Mouse (Mus musculus) spleen, adult 2 months (tissue): ENCODE data around the gene Erbb4. TPM values are rescaled to one million over a fixed set of nuclear protein-coding genes. Genes with fewer than 3 reads are reported as not detected.

ENCODE experiments used
- DNase-seq, 2 experiments: peaks; one replicate each; pipeline versions ENCODE4 v3.0.0 to v3.0.0-alpha.2; 2012 to 2021; ENCODE audit warnings: low spot score in 2 of 2, low read depth in 1 of 2
- H3K27ac ChIP-seq: fragments of 200-500 bp; 2 replicates; pipeline ENCODE4 v1.5.1; 2012; ENCODE audit warnings: low read length, inconsistent platforms; ENCODE audit not compliant: insufficient read depth
- H3K27me3 ChIP-seq: fragments of 200-500 bp; 2 replicates; pipeline ENCODE4 v1.6.1; 2012; ENCODE audit warnings: mild to moderate bottlenecking, moderate library complexity, low read length, inconsistent platforms; ENCODE audit not compliant: control insufficient read depth, insufficient read depth
- H3K36me3 ChIP-seq: fragments of 200-500 bp; 2 replicates; pipeline ENCODE4 v1.6.1; 2012; ENCODE audit warnings: mild to moderate bottlenecking, low read length, inconsistent platforms; ENCODE audit not compliant: control insufficient read depth, insufficient read depth
- H3K4me1 ChIP-seq: fragments of 200-500 bp; 2 replicates; pipeline ENCODE4 v1.6.1; 2011; ENCODE audit warnings: inconsistent platforms; ENCODE audit not compliant: control insufficient read depth, insufficient read depth, insufficient read length
- H3K4me3 ChIP-seq: fragments of 200-500 bp; 2 replicates; pipeline ENCODE4 v1.5.1; 2011; ENCODE audit warnings: mild to moderate bottlenecking, inconsistent platforms; ENCODE audit not compliant: insufficient read depth, insufficient read length; ENCODE audit errors: extremely low read depth
- CTCF ChIP-seq: fragments of 200-500 bp; IDR thresholded peaks from 2 replicates; pipeline ENCODE4 v1.5.1; 2011; ENCODE audit warnings: mild to moderate bottlenecking, inconsistent platforms; ENCODE audit not compliant: insufficient read depth, insufficient read length, insufficient replicate concordance; ENCODE audit errors: extremely low read depth
- POLR2A ChIP-seq: fragments of 200-500 bp; IDR thresholded peaks from 2 replicates; pipeline ENCODE4 v1.6.1; 2011; ENCODE audit warnings: low read depth, low read length, inconsistent platforms
- WGBS: fragments of 180-500 bp; shearing (Covaris S2); methylation state at CpG from one replicate; pipeline ENCODE4 v1.1.7; 2018; 5-methylcytosine and 5-hydroxymethylcytosine counted together
- polyA plus RNA-seq: library from polyadenylated mRNA; depleted of rRNA; stranded (reverse); fragments of >200 nt; gene quantifications from 2 replicates; pipeline ENCODE4 v1.2.3, GENCODE M21; 2012

The Erbb4 gene
- polyA plus RNA-seq, 1 experiment: not detected

DNA sequence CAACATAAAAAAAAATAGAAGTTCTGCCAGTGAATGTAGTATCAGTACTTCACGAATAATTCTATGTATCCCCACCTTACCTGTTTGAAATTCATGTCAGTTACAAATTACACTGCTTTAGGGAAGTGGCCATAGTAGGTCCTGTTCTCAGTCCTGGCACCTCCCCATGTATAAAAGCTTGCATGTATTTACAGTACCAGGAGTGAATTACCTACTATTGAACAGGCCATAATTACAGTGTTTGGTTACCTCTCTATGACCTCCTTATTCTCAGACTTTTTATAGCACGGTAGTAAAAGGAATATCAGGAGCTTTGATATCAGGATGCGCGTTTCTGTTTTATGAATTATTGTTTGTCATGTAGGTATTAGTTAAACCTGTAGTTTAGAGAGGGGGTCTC, 564.9 kb downstream of the Erbb4 start:
- DNase-seq: no peak
- no peaks in the 10 kb centered on the region for H3K36me3 ChIP-seq
- H3K27me3 ChIP-seq: no peaks in the 10 kb centered on the region
- no peak overlapping the region for H3K4me3 ChIP-seq
- WGBS: 88% methylated on average over 4 of the region's 4 CpGs
- no peak for TF ChIP-seq CTCF
- no peak for TF ChIP-seq POLR2A
- H3K27ac ChIP-seq: no peak overlapping the region
- H3K4me1 ChIP-seq: no peaks in the 10 kb centered on the region

DNA sequence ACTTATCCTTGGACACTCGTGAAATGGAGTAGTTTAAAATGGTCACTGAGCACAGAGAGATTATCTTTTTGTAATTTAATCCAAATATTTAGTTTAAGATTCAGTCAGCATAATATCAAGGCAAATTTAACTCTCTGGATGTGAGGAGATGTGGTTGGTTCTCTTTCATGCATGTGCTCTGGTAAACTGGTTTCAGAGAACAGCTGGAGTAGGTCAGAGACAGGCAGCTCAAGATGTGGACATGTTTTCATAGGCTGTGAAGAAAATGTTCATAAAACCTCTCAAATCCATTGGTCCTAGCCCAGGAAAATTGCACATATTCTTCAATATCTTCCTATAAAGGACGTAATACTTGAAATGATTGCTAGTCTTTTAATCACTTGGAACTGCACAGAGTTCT, 590.0 kb downstream of the Erbb4 start:
- H3K4me3 ChIP-seq: no peak overlapping the region
- H3K36me3 ChIP-seq: no peaks in the 10 kb centered on the region
- TF ChIP-seq POLR2A (no peak), CTCF (no peak)
- 72% methylated on average over 2 of the region's 2 CpGs for WGBS
- H3K27me3 ChIP-seq: no peaks in the 10 kb centered on the region
- H3K27ac ChIP-seq: no peak overlapping the region
- no peaks in the 10 kb centered on the region for H3K4me1 ChIP-seq
- DNase-seq: no peak

DNA sequence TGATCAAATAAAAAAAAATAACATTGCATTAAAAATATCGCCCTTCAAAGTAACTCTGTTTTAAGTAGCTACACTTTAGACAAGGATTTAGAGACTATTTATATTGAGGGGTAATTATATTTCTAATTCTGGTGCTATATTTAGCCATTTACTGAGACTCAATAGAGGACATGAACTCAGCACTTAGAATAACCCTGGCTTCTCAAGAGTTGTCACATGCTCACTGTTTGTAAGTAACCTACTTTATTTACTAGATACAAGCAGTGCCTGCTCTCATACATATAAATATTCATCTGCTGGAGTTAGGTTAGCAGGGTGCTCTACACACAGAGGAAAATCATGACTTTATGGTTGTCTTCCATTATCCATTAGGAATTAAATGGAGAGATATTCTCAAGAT, 604.0 kb downstream of the Erbb4 start:
- WGBS: 82% methylated on average over 1 of the region's 1 CpGs
- TF ChIP-seq CTCF (no peak), POLR2A (no peak)
- DNase-seq: no peak

DNA sequence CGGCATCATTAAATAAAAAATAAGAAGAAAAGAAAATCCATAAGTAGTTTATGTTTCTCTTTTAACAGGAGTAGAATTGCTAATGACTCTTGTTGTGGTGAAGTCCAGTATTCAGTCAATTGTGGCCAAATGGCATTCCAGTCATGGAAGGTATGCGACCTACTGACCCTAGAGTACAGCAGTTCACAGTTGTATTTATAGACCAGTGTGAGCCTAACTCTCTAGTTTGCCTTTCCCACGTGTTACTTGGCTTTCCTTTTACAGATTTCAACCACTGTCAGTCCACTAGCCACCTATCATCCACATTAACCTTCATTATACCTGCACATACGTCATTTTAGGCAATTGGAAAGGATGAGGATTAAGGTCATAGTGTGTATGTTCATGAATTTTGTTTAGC, 606.3 kb downstream of the Erbb4 start:
- WGBS: 56% methylated on average over 4 of the region's 4 CpGs
- Histone ChIP-seq H3K27ac (no peak overlapping the region), H3K36me3 (no peaks in the 10 kb centered on the region)

More for the DNA sequence above, 604.0 kb downstream of the Erbb4 start:
- H3K4me3 ChIP-seq: no peak overlapping the region
- no peaks in the 10 kb centered on the region for H3K36me3 ChIP-seq
- H3K27me3 ChIP-seq: no peaks in the 10 kb centered on the region
- no peak overlapping the region for H3K27ac ChIP-seq
- H3K4me1 ChIP-seq: no peaks in the 10 kb centered on the region

DNA sequence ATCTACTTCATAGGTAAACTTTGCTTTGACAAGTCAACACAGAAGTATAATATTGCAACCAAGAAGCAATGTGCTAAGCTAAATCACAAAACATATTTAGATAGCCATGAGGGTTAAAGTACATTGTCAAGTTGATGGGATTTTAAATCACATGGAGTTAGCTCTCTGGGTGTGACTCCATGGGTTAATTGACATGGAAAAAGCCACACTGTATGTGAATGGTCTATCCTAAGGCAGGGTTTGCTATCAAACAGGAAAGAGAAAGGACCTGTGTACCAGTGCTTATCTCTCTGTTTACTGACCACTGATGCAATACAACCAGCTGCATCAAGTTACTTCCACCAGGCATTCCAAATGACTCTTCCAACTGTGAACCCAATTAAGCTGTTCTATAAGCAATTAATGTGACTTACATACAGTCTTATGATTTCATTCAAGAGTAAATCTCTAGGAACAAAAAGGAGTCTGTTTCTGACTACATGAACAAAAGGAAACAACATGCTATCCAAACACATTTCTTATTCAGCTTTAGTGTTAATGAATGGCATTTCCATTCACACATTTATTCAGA, 641.4 kb downstream of the Erbb4 start:
- Histone ChIP-seq H3K27ac (no peak overlapping the region), H3K4me1 (no peaks in the 10 kb centered on the region), H3K36me3 (no peaks in the 10 kb centered on the region), H3K4me3 (no peak overlapping the region), H3K27me3 (no peaks in the 10 kb centered on the region)
- TF ChIP-seq POLR2A: no peak
- no peak for TF ChIP-seq CTCF
- no peak for DNase-seq

More for the DNA sequence above, 606.3 kb downstream of the Erbb4 start:
- no peak for TF ChIP-seq POLR2A
- TF ChIP-seq CTCF: no peak
- no peaks in the 10 kb centered on the region for H3K27me3 ChIP-seq
- H3K4me3 ChIP-seq: no peak overlapping the region
- H3K4me1 ChIP-seq: no peaks in the 10 kb centered on the region
- no peak for DNase-seq

DNA sequence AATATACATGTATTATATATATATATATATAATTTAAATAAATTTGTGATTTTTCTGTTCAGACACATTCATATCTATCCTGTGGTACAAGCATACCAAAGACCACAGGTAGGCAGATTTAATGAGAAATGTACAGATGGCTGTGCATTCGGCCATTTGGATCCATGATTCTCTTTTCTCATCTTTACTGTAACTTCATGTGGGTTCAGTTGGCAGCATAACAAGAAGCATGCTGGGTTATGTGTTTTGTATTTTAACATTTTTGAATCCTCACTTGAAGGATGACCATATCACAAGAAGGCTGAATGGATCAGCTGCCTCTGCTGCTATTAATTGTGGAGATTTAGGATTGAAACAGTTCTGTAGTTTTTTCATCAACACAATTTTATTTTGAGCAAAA, 656.6 kb downstream of the Erbb4 start:
- H3K27ac ChIP-seq: no peak overlapping the region
- 79% methylated on average over 1 of the region's 1 CpGs for WGBS
- DNase-seq: no peak
- no peaks in the 10 kb centered on the region for H3K36me3 ChIP-seq
- no peak for TF ChIP-seq POLR2A
- no peak overlapping the region for H3K4me3 ChIP-seq
- no peaks in the 10 kb centered on the region for H3K27me3 ChIP-seq
- no peaks in the 10 kb centered on the region for H3K4me1 ChIP-seq

DNA sequence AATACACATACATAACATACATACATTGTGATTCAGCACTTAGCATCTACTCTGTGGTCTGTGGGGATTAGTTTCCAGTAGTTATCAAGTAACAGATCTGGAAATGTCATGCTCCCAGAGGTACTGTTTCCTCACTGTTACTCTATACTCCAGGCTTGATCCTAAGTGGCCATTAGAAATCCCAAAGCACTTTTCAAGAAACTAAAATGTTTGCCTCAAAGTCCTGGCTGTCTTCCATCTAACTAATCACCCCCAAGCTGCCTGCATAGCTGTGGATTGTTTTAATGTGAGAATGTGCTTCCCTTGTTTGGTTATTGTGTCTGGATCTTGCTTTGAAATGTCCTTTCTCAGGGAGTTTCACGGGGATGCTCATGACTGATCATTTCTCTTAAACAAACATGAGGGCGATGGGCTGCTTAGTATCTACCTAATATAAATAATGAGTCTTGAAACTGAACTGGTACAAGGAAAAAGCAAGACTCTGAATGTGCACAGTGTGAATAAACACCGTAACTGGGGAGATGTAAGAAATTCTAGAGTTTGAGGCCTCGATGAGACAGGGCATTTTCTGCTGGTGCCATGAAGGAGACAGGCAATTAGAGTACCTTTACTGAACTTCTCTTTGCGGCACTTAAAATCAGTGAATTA, 683.4 kb downstream of the Erbb4 start:
- TF ChIP-seq POLR2A (no peak), CTCF (no peak)
- H3K4me3 ChIP-seq: no peak overlapping the region
- no peaks in the 10 kb centered on the region for H3K4me1 ChIP-seq
- 82% methylated on average over 5 of the region's 5 CpGs for WGBS
- no peak for DNase-seq
- H3K36me3 ChIP-seq: no peaks in the 10 kb centered on the region
- no peak overlapping the region for H3K27ac ChIP-seq
- no peaks in the 10 kb centered on the region for H3K27me3 ChIP-seq
